Mouse (Mus musculus) G1E (cell line): ENCODE data around the gene Tmem136. TPM values are rescaled to one million over a fixed set of nuclear protein-coding genes. Genes with fewer than 3 reads are reported as not detected.

Experiments
- ATAC-seq: 2 replicates; pipeline ENCODE4 v1.8.0; 2016; ENCODE audit warnings: mild to moderate bottlenecking; ENCODE audit not compliant: insufficient number of reproducible peaks, poor library complexity, low FRiP score, severe bottlenecking; ENCODE audit errors: extremely low read depth
- DNase-seq: peaks from one replicate; pipeline ENCODE4 v3.0.0; 2012; ENCODE audit warnings: low spot score
- H3K27me3 ChIP-seq: 2 replicates; pipeline ENCODE4 v1.6.1; 2012; ENCODE audit warnings: mild to moderate bottlenecking, low read length, inconsistent platforms; ENCODE audit not compliant: insufficient read depth
- H3K36me3 ChIP-seq: replicated peaks from 2 replicates; pipeline ENCODE3; 2012; ENCODE audit warnings: mild to moderate bottlenecking, inconsistent platforms
- H3K4me1 ChIP-seq: 2 replicates; pipeline ENCODE4 v1.6.1; 2012; ENCODE audit warnings: low read depth, low read length, inconsistent platforms, mixed read lengths; ENCODE audit not compliant: insufficient read depth
- H3K4me3 ChIP-seq: 2 replicates; pipeline ENCODE4 v1.5.1; 2012; ENCODE audit warnings: low read depth, mild to moderate bottlenecking, inconsistent platforms, low read length, moderate library complexity, mixed read lengths
- H3K9me3 ChIP-seq: replicated peaks from 2 replicates; pipeline ENCODE4 v1.6.1; 2012; ENCODE audit warnings: inconsistent platforms
- CTCF ChIP-seq: IDR thresholded peaks from 2 replicates; pipeline ENCODE4 v1.5.1; 2012; ENCODE audit warnings: low read depth, low read length, inconsistent platforms, mixed read lengths
- GATA1 ChIP-seq: IDR thresholded peaks from 2 replicates; pipeline ENCODE4 v1.6.1; 2012; ENCODE audit warnings: borderline replicate concordance, low read length, inconsistent platforms, mixed read lengths
- GATA2 ChIP-seq: IDR thresholded peaks from 2 replicates; pipeline ENCODE4 v1.6.1; 2012; ENCODE audit warnings: low read depth, low read length, inconsistent platforms, borderline replicate concordance
- POLR2AphosphoS5 ChIP-seq: IDR thresholded peaks from 2 replicates; pipeline ENCODE4 v1.6.1; 2012; ENCODE audit warnings: low read depth, low read length, inconsistent platforms; ENCODE audit not compliant: insufficient replicate concordance
- TAL1 ChIP-seq: conservative IDR thresholded peaks from 2 replicates; pipeline ENCODE4 v1.6.1; 2012; ENCODE audit warnings: low read depth, low read length, inconsistent platforms, mixed read lengths
- polyA plus RNA-seq: library from polyadenylated mRNA; stranded (reverse); fragments of >175 nt; gene quantifications from 2 replicates; pipeline ENCODE4 v1.2.3, GENCODE M21; 2012
- total RNA-seq, 2 experiments: library from RNA; stranded (forward) in 1 of 2; stranded (reverse) in 1 of 2; fragments of 200-1000 nt in 1 of 2; fragments of >200 nt in 1 of 2; fragmentation: Nextera tagmentation in 1 of 2; gene quantifications; 2 replicates each; pipeline ENCODE4 v1.2.3; 2014 to 2017

Gene Tmem136
- total and polyA plus RNA-seq, 3 experiments = 0.39 to 11.4 (median 2.0) TPM

DNA sequence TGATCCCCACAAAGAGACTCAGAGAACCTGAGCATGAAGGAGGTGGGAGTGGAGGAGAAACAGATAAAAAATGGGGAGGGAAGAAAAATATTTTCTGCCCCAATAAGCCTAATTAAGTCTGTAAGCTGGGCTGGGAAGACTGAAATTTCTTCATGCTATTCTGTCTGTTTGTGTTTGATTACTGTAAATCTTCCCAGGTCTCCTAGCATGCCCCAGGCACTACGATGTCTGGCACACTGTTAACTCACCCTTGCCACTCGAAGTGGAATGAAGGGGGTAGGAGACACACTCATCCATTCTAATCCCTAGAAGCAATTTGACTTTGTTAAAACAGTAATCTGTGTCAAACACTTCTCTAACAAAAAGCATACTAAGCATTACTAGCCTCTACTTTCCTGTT is 44.6 kb downstream of the Tmem136 start:
- no peaks in the 10 kb centered on the region for H3K9me3 ChIP-seq
- no peak overlapping the region for H3K4me3 ChIP-seq
- TF ChIP-seq CTCF (no peak), POLR2AphosphoS5 (no peak), TAL1 (no peak), GATA2 (no peak), GATA1 (no peak)
- ATAC-seq (no peak), DNase-seq (no peak)
- peaks cover 46% of the 10 kb centered on the region for H3K36me3 ChIP-seq
- H3K4me1 ChIP-seq = peaks cover 17% of the 10 kb centered on the region
- no peaks in the 10 kb centered on the region for H3K27me3 ChIP-seq

DNA sequence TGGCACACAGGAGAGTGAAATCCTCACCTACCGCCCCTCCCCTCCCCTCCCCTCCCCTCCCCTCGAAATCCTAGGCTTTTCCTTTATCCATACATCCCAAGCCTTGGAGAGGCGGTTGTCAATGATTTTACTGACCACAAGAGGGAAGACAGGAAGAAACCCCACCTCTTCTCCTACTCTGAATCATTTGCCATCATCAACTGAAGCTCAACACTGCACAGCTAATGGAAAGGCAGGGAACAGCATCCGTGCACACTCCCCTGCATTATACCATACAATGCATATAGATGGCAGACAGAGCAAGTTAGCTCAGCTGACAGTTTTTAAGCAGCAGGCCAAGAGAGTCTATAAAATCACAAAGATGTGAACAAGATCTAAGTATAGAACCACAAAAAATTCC is 45.2 kb downstream of the Tmem136 start:
- no peak overlapping the region for H3K4me3 ChIP-seq
- no peaks in the 10 kb centered on the region for H3K9me3 ChIP-seq
- DNase-seq (no peak), ATAC-seq (no peak)
- H3K36me3 ChIP-seq = peaks cover 40% of the 10 kb centered on the region
- H3K27me3 ChIP-seq = no peaks in the 10 kb centered on the region
- no peak for TF ChIP-seq GATA2
- TF ChIP-seq GATA1 = no peak
- TF ChIP-seq POLR2AphosphoS5 = no peak
- no peak for TF ChIP-seq TAL1
- TF ChIP-seq CTCF = no peak
- peaks cover 15% of the 10 kb centered on the region for H3K4me1 ChIP-seq

DNA sequence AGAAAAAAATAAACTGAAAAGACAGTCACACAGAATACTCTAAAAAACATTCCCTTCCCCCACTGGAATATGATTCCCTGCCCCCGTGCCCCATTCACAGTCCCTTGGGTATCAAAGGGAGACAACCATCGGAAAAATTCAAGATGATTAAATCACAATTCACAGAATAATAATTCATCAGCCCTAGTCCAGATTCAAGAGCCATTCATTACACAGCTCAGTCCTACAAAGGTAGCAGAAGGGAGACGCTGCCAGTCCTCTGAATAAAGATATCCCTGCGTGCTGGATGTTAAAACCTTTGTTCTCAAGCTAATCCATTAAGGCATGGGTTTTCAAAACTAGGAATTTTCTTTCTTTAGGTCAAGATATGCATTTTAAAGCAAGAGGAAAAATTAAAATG is 45.8 kb downstream of the Tmem136 start:
- ATAC-seq (no peak), DNase-seq (no peak)
- no peaks in the 10 kb centered on the region for H3K9me3 ChIP-seq
- H3K4me3 ChIP-seq = no peak overlapping the region
- peaks cover 40% of the 10 kb centered on the region for H3K36me3 ChIP-seq
- H3K27me3 ChIP-seq = no peaks in the 10 kb centered on the region
- H3K4me1 ChIP-seq = peaks cover 14% of the 10 kb centered on the region
- TF ChIP-seq GATA1 (no peak), GATA2 (no peak), TAL1 (no peak), POLR2AphosphoS5 (no peak), CTCF (no peak)

DNA sequence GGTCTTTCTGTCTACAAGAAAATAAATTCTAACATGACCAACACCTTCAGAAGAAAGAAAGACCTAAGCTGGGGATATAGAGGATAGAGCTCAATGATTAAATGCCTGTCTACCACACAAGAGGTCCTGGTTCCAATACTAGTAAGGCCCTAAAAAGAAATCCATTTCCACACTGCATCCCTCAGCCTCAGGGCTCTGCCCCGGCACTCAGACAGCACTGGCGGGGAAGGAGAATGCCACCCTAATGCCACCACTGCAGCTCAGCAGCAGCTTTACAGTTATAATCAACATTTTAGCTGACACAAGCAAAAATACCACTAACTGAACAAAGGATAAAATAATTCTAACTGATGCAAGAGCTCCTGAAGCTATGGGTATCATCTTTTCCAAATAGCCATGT is 46.2 kb downstream of the Tmem136 start:
- no peaks in the 10 kb centered on the region for H3K27me3 ChIP-seq
- H3K36me3 ChIP-seq = peaks cover 39% of the 10 kb centered on the region
- H3K4me3 ChIP-seq = no peak overlapping the region
- peaks cover 10% of the 10 kb centered on the region for H3K4me1 ChIP-seq
- H3K9me3 ChIP-seq = no peaks in the 10 kb centered on the region
- TF ChIP-seq GATA1 (no peak), GATA2 (no peak), TAL1 (no peak)
- no peak for ATAC-seq
- no peak for DNase-seq

DNA sequence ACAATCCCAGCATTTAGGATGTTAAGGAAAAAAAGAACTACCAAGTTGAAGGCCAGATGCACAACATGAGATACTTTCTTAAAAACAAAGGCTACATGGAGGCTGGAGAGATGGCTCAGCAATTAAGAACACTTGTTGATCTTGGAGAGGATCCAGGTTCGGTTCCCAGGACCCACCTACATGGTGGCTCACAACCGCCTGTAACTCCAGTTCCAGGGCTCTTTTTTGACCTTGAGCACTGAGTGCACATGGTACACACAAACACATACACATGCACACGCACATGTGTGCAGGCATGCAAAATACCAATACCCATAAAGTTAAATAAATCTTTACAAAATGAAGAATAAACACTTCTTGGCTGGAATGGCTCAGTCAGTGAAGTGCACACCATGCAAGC is 48.5 kb downstream of the Tmem136 start:
- ATAC-seq (no peak), DNase-seq (no peak)
- Histone ChIP-seq H3K36me3 (peaks cover 30% of the 10 kb centered on the region), H3K9me3 (no peaks in the 10 kb centered on the region), H3K27me3 (no peaks in the 10 kb centered on the region), H3K4me3 (no peak overlapping the region), H3K4me1 (peaks cover 2% of the 10 kb centered on the region)
- TF ChIP-seq CTCF (no peak), TAL1 (no peak), GATA2 (no peak), POLR2AphosphoS5 (no peak), GATA1 (no peak)

DNA sequence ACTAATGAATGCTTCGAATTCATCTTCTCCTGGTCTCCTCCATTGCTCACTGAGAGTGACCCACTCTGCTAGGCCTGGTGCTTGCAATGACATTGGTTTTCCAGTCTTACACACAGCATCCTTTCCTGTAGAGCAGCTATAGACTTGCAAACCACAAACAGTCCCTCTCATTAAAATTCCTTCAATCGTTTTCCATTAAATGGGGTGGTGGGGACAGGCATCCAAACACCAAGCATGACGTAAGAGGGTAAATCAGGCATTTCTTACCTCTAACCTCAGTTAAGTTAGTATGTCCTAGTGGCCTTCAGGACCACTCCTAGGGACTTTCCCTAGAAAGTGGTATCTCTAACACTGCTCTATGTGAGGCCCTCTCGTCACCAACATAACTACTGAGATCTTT is 51.1 kb downstream of the Tmem136 start:
- Histone ChIP-seq H3K4me1 (peaks cover 2% of the 10 kb centered on the region), H3K9me3 (peaks cover 6% of the 10 kb centered on the region; the same call in 1 of the 2 replicates), H3K4me3 (no peak overlapping the region), H3K27me3 (no peaks in the 10 kb centered on the region), H3K36me3 (peaks cover 30% of the 10 kb centered on the region)
- TF ChIP-seq CTCF = no peak
- TF ChIP-seq GATA1 = no peak
- no peak for TF ChIP-seq GATA2
- no peak for TF ChIP-seq POLR2AphosphoS5
- no peak for TF ChIP-seq TAL1
- no peak for DNase-seq
- no peak for ATAC-seq
